Mouse (Mus musculus): ENCODE results near the gene Cacna1c.

DNA sequence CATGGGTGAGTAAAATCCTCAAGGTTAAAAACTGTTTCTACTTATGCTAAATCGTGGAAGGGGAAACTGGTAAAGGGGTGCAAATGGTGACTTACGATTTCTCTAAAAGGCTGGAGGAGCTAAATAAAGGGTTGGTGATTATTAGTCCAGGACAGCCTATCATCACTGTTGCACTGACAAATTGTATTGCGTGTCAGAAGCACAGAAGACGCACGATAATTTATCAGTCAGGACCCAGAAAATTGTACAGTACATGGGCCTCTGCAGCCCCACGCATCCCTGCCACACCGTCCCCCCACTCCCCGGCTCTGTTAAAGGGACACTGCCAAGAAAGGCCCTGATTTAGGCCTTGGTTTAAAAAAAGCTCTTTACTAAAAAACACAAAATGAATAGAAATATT lies 352.7 kb downstream of the Cacna1c start:
- TF ChIP-seq CTCF (IDR thresholded peaks at IDR 0.05; ENCODE audit: low read depth) (no peak), EP300 (optimal IDR thresholded peaks at IDR 0.05) (no peak)
